Mouse (Mus musculus) right cerebral cortex, adult 18-20 months (tissue): Measurements from ENCODE around the gene Ttc27.

Experiments
- DNase-seq: peaks from one replicate; pipeline ENCODE4 v3.0.0; 2022; ENCODE audit warnings: mixed read lengths

Gene Ttc27

GRCm38 (mm10) chr17:74842603-74843002, 125.1 kb downstream of the Ttc27 start:
- DNase-seq = no peak

DNA sequence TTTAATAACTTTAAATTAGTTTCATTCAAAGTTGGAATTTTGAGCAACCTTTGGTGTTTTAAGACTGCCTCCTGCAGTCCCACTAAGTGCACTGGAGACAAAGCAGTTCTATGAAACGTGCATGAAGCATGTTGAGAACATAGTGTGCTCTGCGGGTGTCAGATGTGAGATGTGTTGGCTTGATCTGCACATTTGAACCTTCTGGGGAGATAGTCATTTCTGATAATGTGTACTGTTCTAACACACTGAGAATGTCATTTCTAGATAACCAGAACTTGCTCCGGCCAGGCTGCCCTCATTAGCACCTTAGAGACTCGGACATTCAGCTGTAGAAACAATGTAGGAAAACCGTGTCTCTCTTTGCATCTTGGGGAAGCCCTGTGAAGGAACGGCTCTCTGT, 126.0 kb downstream of the Ttc27 start:
- no peak for DNase-seq

- DNase-seq = no peak
Observed at GRCm38 (mm10) chr17:74846031-74846891, 128.7 kb downstream of the Ttc27 start.

- DNase-seq = no peak
Observed at GRCm38 (mm10) chr17:74850216-74850615, 132.7 kb downstream of the Ttc27 start.

- DNase-seq = no peak
Observed at GRCm38 (mm10) chr17:74859298-74859697, 141.8 kb downstream of the Ttc27 start.

DNA sequence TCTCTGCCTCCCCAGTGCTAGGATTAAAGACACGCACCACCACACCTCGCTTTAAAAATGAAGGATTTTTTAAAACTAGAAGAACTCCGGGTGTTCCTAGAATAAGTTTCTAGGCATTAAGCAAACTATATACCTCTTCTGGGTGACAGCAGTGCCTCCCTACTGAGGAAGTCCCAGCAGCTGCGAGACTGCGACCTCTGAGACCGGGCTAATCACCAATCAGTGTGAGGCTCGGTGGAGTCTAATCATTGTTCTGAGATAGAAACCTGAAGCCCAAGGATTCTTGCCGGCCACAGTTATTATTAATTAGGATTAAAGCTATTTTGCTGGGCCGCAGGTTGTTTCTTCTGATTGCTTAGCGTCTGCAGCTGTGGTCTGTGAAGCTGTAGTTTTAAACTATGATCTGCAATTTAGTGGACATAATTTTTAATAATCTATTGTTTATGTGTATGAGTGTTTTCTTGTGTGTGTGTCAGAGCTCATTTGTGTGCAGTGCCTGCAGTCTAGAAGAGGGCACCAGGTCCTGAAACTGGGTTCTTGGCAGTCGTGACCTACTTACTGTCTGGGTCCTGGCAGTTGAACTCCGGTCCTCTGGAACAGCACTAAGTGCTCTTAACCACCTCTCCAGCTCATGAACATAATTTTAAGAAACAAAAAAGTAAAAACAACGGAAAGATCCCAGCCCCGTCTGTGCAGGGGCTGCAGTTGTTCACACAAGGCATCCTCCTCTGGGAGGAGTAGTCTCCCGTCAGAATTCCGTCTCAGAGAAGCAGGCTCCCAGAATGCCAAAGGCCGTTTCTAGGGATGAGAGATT, 142.9 kb downstream of the Ttc27 start:
- no peak for DNase-seq

- no peak for DNase-seq
Observed at GRCm38 (mm10) chr17:74863845-74864244, 146.3 kb downstream of the Ttc27 start.

- DNase-seq = no peak
Observed at GRCm38 (mm10) chr17:74864790-74865548, 147.4 kb downstream of the Ttc27 start.

- DNase-seq = no peak
Observed at GRCm38 (mm10) chr17:74865694-74866564, 148.4 kb downstream of the Ttc27 start.

DNA sequence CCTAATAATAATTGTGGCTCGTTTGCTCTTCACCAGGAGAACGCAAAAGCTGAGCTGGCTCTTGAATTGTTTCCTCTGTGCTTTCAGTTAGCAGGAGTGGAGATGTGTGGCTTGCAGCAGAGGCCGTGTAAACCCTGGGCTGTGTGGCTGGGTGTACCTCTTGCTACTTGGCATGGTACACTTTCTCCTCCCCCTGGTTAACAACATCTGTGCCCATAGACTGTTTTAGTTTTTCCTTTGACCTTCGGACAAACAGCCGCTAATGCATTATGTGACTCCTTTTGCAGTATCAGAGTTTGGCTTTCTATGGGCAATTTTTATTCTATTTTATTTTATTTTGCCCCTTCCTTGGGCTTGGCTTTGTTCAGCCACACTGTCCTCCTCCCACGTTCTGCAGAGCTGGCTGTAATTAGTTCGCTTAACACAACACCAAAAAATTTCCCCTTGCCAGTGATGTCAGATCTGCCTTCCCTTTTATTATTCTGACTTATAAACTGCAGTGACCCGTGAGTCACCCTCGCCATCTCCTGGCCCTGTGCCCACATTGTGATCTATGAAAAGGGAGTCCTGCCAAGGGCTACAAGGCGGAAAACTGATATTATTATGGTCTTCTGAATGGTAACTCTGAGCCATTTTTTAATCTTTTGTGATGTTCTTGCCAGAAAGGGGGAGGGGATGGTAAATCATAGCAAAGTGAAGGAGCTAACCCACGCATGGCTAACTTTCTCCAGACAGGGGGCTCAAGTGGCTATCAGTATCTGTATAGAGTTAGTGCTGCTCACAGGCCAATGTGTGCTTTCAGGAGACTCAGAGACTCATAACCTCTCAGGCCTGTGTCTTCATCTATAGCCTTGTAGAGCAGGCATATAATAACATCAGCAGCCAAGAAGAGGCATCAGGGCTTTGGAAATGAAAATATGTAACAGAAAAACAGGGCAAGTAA, 149.3 kb downstream of the Ttc27 start:
- no peak for DNase-seq

DNA sequence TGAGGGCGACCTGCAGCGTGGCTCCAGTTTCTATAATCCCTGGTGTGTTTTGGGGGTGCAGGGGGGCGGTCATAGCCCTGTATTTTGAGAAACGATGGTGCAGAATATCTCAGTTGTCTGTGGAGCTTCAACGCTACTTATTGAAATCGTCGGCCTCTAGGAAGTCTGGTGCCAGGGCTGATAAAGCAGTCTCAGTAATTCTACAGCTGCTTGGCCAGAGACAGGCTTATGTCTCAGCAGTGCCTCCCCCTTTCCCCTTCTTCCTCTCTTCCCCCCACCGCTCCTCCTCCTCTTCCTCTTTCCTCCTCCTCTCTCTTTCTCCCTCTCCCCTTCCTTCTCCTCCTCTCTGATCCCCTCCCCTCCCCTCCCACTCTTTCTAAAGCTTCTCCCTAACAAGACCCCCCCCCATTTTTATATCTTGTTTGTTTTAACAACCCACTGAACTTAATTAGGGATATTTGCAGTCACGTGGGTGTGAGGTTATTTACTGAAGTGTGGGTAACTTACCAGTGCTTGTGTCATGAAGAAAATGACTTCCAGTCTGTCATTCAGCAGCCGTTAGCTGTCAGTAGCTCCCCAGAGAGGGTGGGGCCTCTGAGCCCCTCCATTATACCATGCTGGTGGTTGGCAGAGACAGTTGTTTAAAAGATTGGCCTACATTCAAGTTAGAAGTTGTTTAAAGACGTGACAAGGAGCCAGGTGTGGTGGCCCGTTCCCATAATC, 150.8 kb downstream of the Ttc27 start:
- no peak for DNase-seq

DNA sequence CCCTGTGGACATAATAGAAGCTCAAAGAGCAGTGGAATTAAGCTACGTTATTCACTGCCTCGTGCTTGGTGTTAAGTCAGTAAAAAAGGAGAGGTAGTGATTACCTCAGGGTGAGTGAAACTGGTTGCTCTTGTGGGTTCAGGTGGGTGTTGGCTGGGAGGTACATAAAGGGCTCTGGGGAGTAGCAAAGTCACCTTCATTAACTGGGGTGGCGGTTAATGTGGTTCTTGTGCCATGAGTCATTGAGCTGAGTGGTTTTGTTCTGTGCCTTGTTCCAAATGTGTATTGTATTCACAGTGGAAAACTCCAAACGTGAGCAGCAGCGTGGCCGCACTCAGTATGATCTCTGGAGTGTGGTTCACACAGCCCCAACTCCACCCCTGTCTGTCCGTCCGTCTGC, 152.0 kb downstream of the Ttc27 start:
- DNase-seq = no peak

DNA sequence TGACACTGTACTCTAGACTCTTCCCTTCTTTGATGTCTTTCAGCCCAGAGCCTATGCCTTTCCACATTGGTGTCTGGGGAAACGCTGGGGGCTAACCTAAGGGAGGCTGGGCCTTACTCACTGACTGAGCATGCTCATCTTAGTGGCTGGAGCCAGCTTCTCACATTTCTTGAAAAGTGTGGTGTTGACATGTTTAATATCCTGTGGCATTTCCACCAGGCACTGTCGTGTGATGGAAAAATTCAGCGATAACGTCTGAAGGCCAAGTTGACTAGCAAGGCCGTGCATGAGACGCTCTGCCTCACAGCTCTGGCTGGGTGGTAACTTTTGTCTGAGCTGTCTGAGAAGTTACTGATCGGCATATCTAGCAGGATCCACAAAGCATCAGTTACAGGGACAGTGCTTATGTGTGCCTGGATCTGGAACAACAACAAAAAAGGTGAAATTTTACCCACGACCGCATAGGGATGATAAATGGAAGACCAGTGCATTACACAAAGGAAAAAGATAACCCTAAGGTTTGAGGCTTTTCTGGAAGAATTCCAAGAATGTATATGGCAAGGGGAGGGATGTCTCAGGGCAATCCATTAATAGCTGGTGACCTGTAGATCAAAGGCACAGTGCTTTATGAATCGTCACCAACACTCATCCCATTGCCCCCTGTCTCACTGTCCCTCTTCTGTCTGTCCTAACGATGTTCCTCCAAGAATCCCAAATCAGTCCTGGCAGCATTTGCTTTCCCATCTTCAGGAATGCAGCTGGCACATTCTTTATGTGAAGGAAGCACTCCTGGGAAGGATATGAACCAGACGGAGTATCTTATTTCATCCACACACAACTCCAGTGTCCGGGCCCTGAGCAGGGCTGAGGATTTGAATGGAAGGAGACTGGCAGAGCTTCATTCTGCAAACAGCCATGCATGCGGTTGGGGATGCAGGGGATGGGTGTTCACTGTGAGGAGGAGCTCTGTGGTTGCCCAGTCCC, 152.9 kb downstream of the Ttc27 start:
- DNase-seq = no peak

GRCm38 (mm10) chr17:74872567-74872966, 155.0 kb downstream of the Ttc27 start:
- no peak for DNase-seq

DNA sequence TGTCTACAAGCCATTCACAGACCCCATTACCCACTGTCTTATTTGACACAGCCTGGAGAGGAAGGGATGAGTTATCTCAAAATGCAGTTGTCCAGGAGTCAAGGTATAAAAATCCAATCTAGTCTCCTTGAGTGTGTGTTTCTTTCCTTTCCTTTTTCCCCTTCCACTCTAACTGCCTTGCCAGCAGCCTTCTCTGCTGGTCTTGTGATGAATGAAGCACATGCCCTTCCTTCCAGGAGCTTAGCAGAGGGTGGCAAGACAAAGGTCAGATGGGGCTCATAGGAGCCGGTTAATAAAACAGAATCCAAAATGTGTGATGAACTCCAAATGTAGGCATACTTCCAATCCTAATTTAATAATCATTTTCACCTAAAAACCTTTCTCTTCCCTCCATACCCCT, 156.2 kb downstream of the Ttc27 start:
- no peak for DNase-seq

DNA sequence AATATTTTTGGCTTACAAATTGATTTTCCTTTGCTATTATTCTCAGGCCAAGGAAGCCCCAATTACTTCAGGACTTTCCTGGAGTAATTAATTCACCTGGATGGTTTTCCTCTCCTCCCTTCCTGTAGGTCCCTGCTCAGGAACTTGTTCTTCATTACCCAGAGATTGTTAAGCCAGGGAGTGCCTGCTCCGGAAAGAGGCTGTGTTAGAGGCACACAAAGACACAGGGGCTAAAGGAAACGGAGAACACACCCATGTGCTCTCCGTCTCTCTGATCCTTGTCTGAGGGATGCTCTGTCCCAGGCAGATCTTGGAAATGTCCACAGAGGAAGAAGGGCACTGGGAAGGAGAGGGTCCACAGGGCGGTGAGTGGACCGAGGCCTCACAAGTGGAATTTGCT, 158.2 kb downstream of the Ttc27 start:
- no peak for DNase-seq

- no peak for DNase-seq
Observed at GRCm38 (mm10) chr17:74876954-74877353, 159.4 kb downstream of the Ttc27 start.

GRCm38 (mm10) chr17:74879768-74880167, 162.2 kb downstream of the Ttc27 start:
- no peak for DNase-seq

DNA sequence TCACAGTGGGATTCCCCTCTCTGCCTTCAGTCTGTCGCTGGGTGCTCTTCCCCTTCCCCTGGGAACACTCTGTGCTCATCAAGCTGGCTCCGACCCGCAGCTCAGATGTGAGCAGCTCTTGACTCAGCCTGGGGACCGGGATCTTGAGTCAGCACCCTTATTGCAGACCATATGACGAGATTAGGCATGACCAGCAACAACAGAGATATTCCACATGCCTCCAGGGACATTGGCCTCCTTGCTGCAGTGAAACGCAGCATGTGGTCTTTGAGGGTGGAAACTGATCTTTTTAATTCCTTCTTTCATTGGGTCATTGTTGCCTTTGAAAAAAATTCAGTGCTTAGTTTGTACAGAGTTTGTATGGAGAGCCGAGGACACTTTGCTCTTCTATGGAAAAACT, 169.5 kb downstream of the Ttc27 start:
- DNase-seq = no peak
